ENCODE assay signal across 8 mouse cellular contexts in the genomic region with DNA sequence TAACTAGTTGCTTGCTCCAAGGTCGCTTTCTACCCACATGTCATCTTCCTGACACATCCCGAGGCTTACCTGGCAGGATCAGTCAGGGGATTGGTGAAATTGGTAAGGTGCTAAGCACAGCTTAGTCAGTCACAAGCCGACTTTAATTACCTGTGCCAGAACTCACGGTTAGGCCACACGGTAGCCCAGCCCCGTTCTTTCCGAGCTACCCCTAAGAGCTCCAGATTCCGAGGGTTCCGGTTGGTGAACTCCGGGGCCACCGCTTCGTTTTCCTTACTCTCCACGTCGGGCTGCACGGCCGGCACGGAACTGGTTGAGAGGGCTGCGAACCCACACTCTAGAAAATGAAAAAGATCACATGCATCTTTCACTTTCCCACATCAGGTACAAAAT. TPM values are rescaled to one million over a fixed set of nuclear protein-coding genes. Genes with fewer than 3 reads are reported as not detected.
DNase-seq lines count a peak whose midpoint lies in the region; ATAC-seq and TF ChIP-seq lines count a peak whose summit lies in the region.

Gene Tcp1, plus strand, starts transcription at position 214 of the 393 bp plus-strand sequence.

- 1% methylated on average over 18 of the region's 18 CpGs for WGBS in heart, embryonic 10.5 days
- under 1% methylated on average over 18 of the region's 18 CpGs for WGBS in large intestine, adult 2 months
- WGBS in midbrain, embryonic 11.5 days, result 1% methylated on average over 18 of the region's 18 CpGs

- peak within 1 kb of the TSS; percentile 97 for H3K9ac ChIP-seq in midbrain, embryonic 11.5 days (ENCODE audit: low read length)

- peak within 1 kb of the TSS; percentile 80 for H3K4me2 ChIP-seq in midbrain, embryonic 11.5 days

- no peak for TF ChIP-seq CTCF in C2C12 (IDR thresholded peaks at IDR 0.05; ENCODE audit: control insufficient read depth, insufficient read depth, insufficient read length)

- H3K36me3 ChIP-seq in C2C12 (ENCODE audit: control insufficient read depth, insufficient read depth), result peaks cover 74% of the 10 kb centered on the region
- H3K36me3 ChIP-seq in heart, embryonic 10.5 days, result peaks cover 65% of the 10 kb centered on the region
- H3K36me3 ChIP-seq in midbrain, embryonic 11.5 days (ENCODE audit: control insufficient read depth, insufficient read depth, low read length), result peaks cover 20% of the 10 kb centered on the region; the same call in 1 of the 2 replicates

- peak within 1 kb of the TSS; percentile 88 for H3K4me3 ChIP-seq in C2C12 (ENCODE audit: insufficient read depth, poor library complexity, severe bottlenecking)
- peak within 1 kb of the TSS; percentile 91 for H3K4me3 ChIP-seq in heart, embryonic 10.5 days
- peak within 1 kb of the TSS; percentile 92 for H3K4me3 ChIP-seq in midbrain, embryonic 11.5 days (ENCODE audit: low read depth, low read length)

- H3K27me3 ChIP-seq in C2C12 (ENCODE audit: control insufficient read depth, insufficient read depth, insufficient read length), result no peaks in the 10 kb centered on the region
- no peaks in the 10 kb centered on the region for H3K27me3 ChIP-seq in heart, embryonic 10.5 days (ENCODE audit: insufficient read depth, poor library complexity, severe bottlenecking)
- H3K27me3 ChIP-seq in midbrain, embryonic 11.5 days (ENCODE audit: control insufficient read depth, insufficient read depth, low read length), result no peaks in the 10 kb centered on the region

- H3K79me3 ChIP-seq in C2C12 (ENCODE audit: low read depth), result peaks cover 66% of the 10 kb centered on the region

- no peaks in the 10 kb centered on the region for H3K9me3 ChIP-seq in heart, embryonic 10.5 days
- H3K9me3 ChIP-seq in midbrain, embryonic 11.5 days (ENCODE audit: control insufficient read depth, low read length), result no peaks in the 10 kb centered on the region

- H3K4me1 ChIP-seq in heart, embryonic 10.5 days, result peaks cover 8% of the 10 kb centered on the region; the same call in 1 of the 2 replicates
- H3K4me1 ChIP-seq in midbrain, embryonic 11.5 days (ENCODE audit: control insufficient read depth, insufficient read depth, low read length), result peaks cover 7% of the 10 kb centered on the region; the same call in 1 of the 2 replicates

- peaks cover 82% of the 10 kb centered on the region for H3K79me2 ChIP-seq in C2C12 (ENCODE audit: control insufficient read depth, insufficient read depth)

- H3ac ChIP-seq in C2C12 (ENCODE audit: control insufficient read depth, insufficient read length, low read depth), result peak within 1 kb of the TSS; percentile 80

- DNase-seq in embryo, embryonic 10 days (ENCODE audit: low spot score), result peak; percentile 25
- no peak for DNase-seq in embryo, embryonic 9.5 days (ENCODE audit: extremely low spot score)
- DNase-seq in embryo, embryonic 11 days, result peak; percentile 21
- no peak for DNase-seq in heart, embryonic 10.5 days (ENCODE audit: low spot score)
- no peak for DNase-seq in large intestine, adult 2 months (ENCODE audit: low read depth, low spot score)
- DNase-seq in midbrain, embryonic 11.5 days (ENCODE audit: low spot score, missing footprints), result no peak
- DNase-seq in spleen, postnatal 14 days (ENCODE audit: low spot score in 2 of 2), result no peak

- H3K27ac ChIP-seq in heart, embryonic 10.5 days, result peak within 1 kb of the TSS; percentile 98
- H3K27ac ChIP-seq in midbrain, embryonic 11.5 days (ENCODE audit: low read depth, low read length), result peak within 1 kb of the TSS; percentile 82

- ATAC-seq in midbrain, embryonic 11.5 days (ENCODE audit: low FRiP score), result peak; percentile 6; the same call in 1 of the 2 replicates

TF ChIP-seq in C2C12, 6 proteins besides CTCF, POLR2A, EP300 and RAD21:
- TF ChIP-seq MYOG (IDR thresholded peaks at IDR 0.05; ENCODE audit: control insufficient read depth, extremely low read depth, insufficient read length) (no peak), USF1 (IDR thresholded peaks at IDR 0.05; ENCODE audit: low read depth) (no peak), CEBPB (IDR thresholded peaks at IDR 0.05; ENCODE audit: low read depth) (no peak), MYOD1 (IDR thresholded peaks at IDR 0.05; ENCODE audit: control insufficient read depth, insufficient read length, low read depth) (no peak), MAX (IDR thresholded peaks at IDR 0.05) (no peak)

RNA-seq across cellular contexts. Expression of gene Tcp1, which starts in this region (rescaled TPM):
- polyA plus RNA-seq in C2C12 (2012; fragmentation: generic; extraction: Trizol), result 266 TPM
- polyA plus RNA-seq in heart, embryonic 10.5 days (2016; fragmentation: Nextera tagmentation; extraction: Ambion mirVana), result 440 and 487 TPM in 2 replicates
- polyA plus RNA-seq in large intestine, adult 2 months (2012; rRNA removed), result 56.8 and 58.7 TPM in 2 replicates
- polyA plus RNA-seq in midbrain, embryonic 11.5 days (2014; fragmentation: Nextera tagmentation; extraction: Ambion mirVana), result 542 and 583 TPM in 2 replicates

Comparison
In these comparisons a context has a peak if more than half of its experiments do, and no peak if none do; other contexts are left out.
1. DNase-seq: peak in embryo, embryonic 10 days (single experiment) and embryo, embryonic 11 days (single experiment); none in embryo, embryonic 9.5 days (single experiment), heart, embryonic 10.5 days (single experiment), large intestine, adult 2 months (single experiment), midbrain, embryonic 11.5 days (single experiment) and spleen, postnatal 14 days (0 of 2).
2. Peak in every context shown above with its lines, with median percentiles within 50 percentile points of each other: H3K4me3 ChIP-seq.